Comparison of ENCODE assay signal across 10 mouse cellular contexts in genomic region chr13:49298514-49299381, GRCm38 (mm10). TPM values are rescaled to one million over a fixed set of nuclear protein-coding genes. Genes with fewer than 3 reads are reported as not detected.
A peak's percentile ranks its signal among the peaks of the same experiment; 100 is the strongest.
DNase-seq lines count a peak whose midpoint lies in the region; ATAC-seq and TF ChIP-seq lines count a peak whose summit lies in the region.
"Had no signal": no experiment of that assay in that cellular context is flagged by ENCODE, and none has a peak within 500 bp of the region (broad histone marks: within the 10 kb centered on the region; RNA-seq: fewer than 3 reads in every experiment).

No protein-coding gene starts in this region.

- in situ Hi-C loops in Patski (cut with MboI; ENCODE audit: low pct_unique_long_range_greater_than_20kb), result no loop called here

- H3K4me2 ChIP-seq in kidney, embryonic 15.5 days, result peak overlapping the region; percentile 20; the same call in 1 of the 2 replicates

- ATAC-seq in Patski, result peak; percentile 87
- ATAC-seq in kidney, embryonic 15.5 days (replicated peaks; ENCODE audit: low FRiP score), result peak; percentile 62
- ATAC-seq: midbrain, embryonic 16.5 days had no signal

- 59% methylated on average over 14 of the region's 14 CpGs for WGBS in kidney, embryonic 15.5 days

- TF ChIP-seq CTCF in Patski (IDR thresholded peaks at IDR 0.05), result no peak

- no peaks in the 10 kb centered on the region for H3K27me3 ChIP-seq in Patski
- no peaks in the 10 kb centered on the region for H3K27me3 ChIP-seq in kidney, embryonic 15.5 days
- H3K27me3 ChIP-seq in megakaryocyte, embryonic 14.5 days (replicated peaks), result no peaks in the 10 kb centered on the region

- peak overlapping the region; percentile 82 for H3K27ac ChIP-seq in kidney, embryonic 15.5 days

- no peak overlapping the region for H3K4me3 ChIP-seq in kidney, embryonic 15.5 days (replicated peaks)
- peak overlapping the region; percentile 85 for H3K4me3 ChIP-seq in megakaryocyte, embryonic 14.5 days (replicated peaks)
- H3K4me3 ChIP-seq: erythroblast, embryonic 14.5 days had no signal

- no peaks in the 10 kb centered on the region for H3K9me3 ChIP-seq in kidney, embryonic 15.5 days (replicated peaks)
- no peaks in the 10 kb centered on the region for H3K9me3 ChIP-seq in megakaryocyte, embryonic 14.5 days

- peaks cover 10% of the 10 kb centered on the region for H3K4me1 ChIP-seq in kidney, embryonic 15.5 days
- H3K4me1 ChIP-seq in megakaryocyte, embryonic 14.5 days, result peaks cover 100% of the 10 kb centered on the region

- no peak overlapping the region for H3K9ac ChIP-seq in kidney, embryonic 15.5 days

- POLR2A ChIA-PET in Patski (lab: Charles Lee), result interaction anchor here (1.7 to 2.6 kb wide), 2 partner anchors 19 to 23 kb away, joined by 5 to 38 read pairs; partner anchors contain the start of gene Fgd3

- no peaks in the 10 kb centered on the region for H3K36me3 ChIP-seq in kidney, embryonic 15.5 days
- peaks cover 88% of the 10 kb centered on the region for H3K36me3 ChIP-seq in megakaryocyte, embryonic 14.5 days (replicated peaks; ENCODE audit: low read length)

- CTCF ChIA-PET in Patski (lab: Charles Lee), result interaction anchor here (0.8 to 4.7 kb wide), 9 partner anchors 8 to 82 kb away, joined by 3 to 33 read pairs (median 4); partner anchors contain the start of gene Fgd3

- DNase-seq in CD4-positive helper T cell, adult 2 months (ENCODE audit: low read depth, low spot score), result peak; percentile 31
- peak; percentile 83 for DNase-seq in Patski (ENCODE audit: low read depth, low spot score)
- no peak for DNase-seq in cerebellum, adult 18-20 months
- no peak for DNase-seq in cerebellum, adult 9-10 months
- DNase-seq in right cerebral cortex, adult 18-20 months, result no peak
- DNase-seq in ovary, postnatal 10 days (ENCODE audit: low spot score), result no peak

RNA-seq across cellular contexts. Expression of gene Fgd3, which starts 21.4 kb away (rescaled TPM):
- 79.4 TPM for polyA plus RNA-seq in Patski (2021)
- polyA plus RNA-seq in kidney, embryonic 15.5 days (2015; fragmentation: Nextera tagmentation; extraction: Ambion mirVana), result 0.74 and 0.78 TPM in 2 replicates
- 9.1 and 10.4 TPM in 2 replicates for polyA plus RNA-seq in megakaryocyte, embryonic 14.5 days (2012; ENCODE audit: insufficient read depth, low replicate concordance)

RNA-seq across cellular contexts. Expression of gene Bicd2, which starts 42.6 kb away (rescaled TPM):
- polyA plus RNA-seq in Patski (2021), result 45.2 TPM
- polyA plus RNA-seq in kidney, embryonic 15.5 days (2015; fragmentation: Nextera tagmentation; extraction: Ambion mirVana), result 25.0 and 26.5 TPM in 2 replicates
- 21.2 and 22.5 TPM in 2 replicates for polyA plus RNA-seq in megakaryocyte, embryonic 14.5 days (2012; ENCODE audit: insufficient read depth, low replicate concordance)

RNA-seq across cellular contexts. Expression of gene Susd3, which starts 50.2 kb away (rescaled TPM):
- polyA plus RNA-seq in Patski (2021), result not detected
- 18.5 and 22.7 TPM in 2 replicates for polyA plus RNA-seq in kidney, embryonic 15.5 days (2015; fragmentation: Nextera tagmentation; extraction: Ambion mirVana)
- polyA plus RNA-seq in megakaryocyte, embryonic 14.5 days (2012; ENCODE audit: insufficient read depth, low replicate concordance), result 289 and 697 TPM in 2 replicates

Comparison
In these comparisons a context has a peak if more than half of its experiments do, and no peak if none do; other contexts are left out.
1. DNase-seq: peak in CD4-positive helper T cell, adult 2 months (single experiment) and Patski (single experiment); none in cerebellum, adult 18-20 months (0 of 2), cerebellum, adult 9-10 months (single experiment), right cerebral cortex, adult 18-20 months (single experiment) and ovary, postnatal 10 days (single experiment).
2. RNA of gene Susd3, which starts 50.2 kb away (polyA plus RNA-seq): 289 to 697 TPM in megakaryocyte, embryonic 14.5 days and 18.5 to 22.7 TPM in kidney, embryonic 15.5 days; not detected in Patski (single experiment); every median in the first group is over 10 times any median in the second.